ENCODE assay signal across 8 mouse cellular contexts in genomic region chr6:83710361-83711066, GRCm38 (mm10). TPM values are rescaled to one million over a fixed set of nuclear protein-coding genes. Genes with fewer than 3 reads are reported as not detected.
DNase-seq lines count a peak whose midpoint lies in the region; ATAC-seq and TF ChIP-seq lines count a peak whose summit lies in the region.

No protein-coding gene starts in this region.

- H3K27me3 ChIP-seq in megakaryocyte, embryonic 14.5 days (replicated peaks), result peaks cover 100% of the 10 kb centered on the region
- H3K27me3 ChIP-seq in embryonic facial prominence, embryonic 15.5 days, result peaks cover 98% of the 10 kb centered on the region
- peaks cover 100% of the 10 kb centered on the region for H3K27me3 ChIP-seq in limb, embryonic 12.5 days
- H3K27me3 ChIP-seq in small intestine, adult 2 months (ENCODE audit: control insufficient read depth, insufficient read depth, low read length), result peaks cover 82% of the 10 kb centered on the region

- H3K27ac ChIP-seq in embryonic facial prominence, embryonic 15.5 days (replicated peaks), result no peak overlapping the region
- H3K27ac ChIP-seq in limb, embryonic 12.5 days, result no peak overlapping the region
- H3K27ac ChIP-seq in small intestine, adult 2 months (ENCODE audit: insufficient read depth, low read depth, low read length), result no peak overlapping the region

- no peak for TF ChIP-seq CTCF in small intestine, adult 2 months (IDR thresholded peaks at IDR 0.05; ENCODE audit: extremely low read depth, insufficient read length, insufficient replicate concordance, low read depth, low read length)

- under 1% methylated on average over 32 of the region's 32 CpGs for WGBS in embryonic facial prominence, embryonic 15.5 days
- under 1% methylated on average over 32 of the region's 32 CpGs for WGBS in limb, embryonic 12.5 days
- WGBS in small intestine, adult 2 months, result 3% methylated on average over 32 of the region's 32 CpGs

- H3K4me1 ChIP-seq in megakaryocyte, embryonic 14.5 days, result peaks cover 43% of the 10 kb centered on the region
- H3K4me1 ChIP-seq in embryonic facial prominence, embryonic 15.5 days, result peaks cover 29% of the 10 kb centered on the region
- H3K4me1 ChIP-seq in limb, embryonic 12.5 days (replicated peaks), result peaks cover 40% of the 10 kb centered on the region
- peaks cover 15% of the 10 kb centered on the region; the same call in 1 of the 2 replicates for H3K4me1 ChIP-seq in small intestine, adult 2 months (ENCODE audit: control insufficient read depth, insufficient read depth, insufficient read length, low read length)

- H3K4me3 ChIP-seq in megakaryocyte, embryonic 14.5 days (replicated peaks), result peak overlapping the region; percentile 90
- peak overlapping the region; percentile 45 for H3K4me3 ChIP-seq in embryonic facial prominence, embryonic 15.5 days (replicated peaks)
- peak overlapping the region; percentile 47 for H3K4me3 ChIP-seq in limb, embryonic 12.5 days (replicated peaks)
- H3K4me3 ChIP-seq in small intestine, adult 2 months (ENCODE audit: low read depth, low read length), result peak overlapping the region; percentile 58

- no peak for TF ChIP-seq POLR2A in small intestine, adult 2 months (IDR thresholded peaks at IDR 0.05; ENCODE audit: low read depth, low read length)

- no peaks in the 10 kb centered on the region for H3K36me3 ChIP-seq in megakaryocyte, embryonic 14.5 days (replicated peaks; ENCODE audit: low read length)
- H3K36me3 ChIP-seq in embryonic facial prominence, embryonic 15.5 days, result no peaks in the 10 kb centered on the region
- no peaks in the 10 kb centered on the region for H3K36me3 ChIP-seq in limb, embryonic 12.5 days
- no peaks in the 10 kb centered on the region for H3K36me3 ChIP-seq in small intestine, adult 2 months (ENCODE audit: control insufficient read depth, insufficient read depth, low read length)

- peak overlapping the region; percentile 77 for H3K4me2 ChIP-seq in embryonic facial prominence, embryonic 15.5 days (replicated peaks)
- peak overlapping the region; percentile 79 for H3K4me2 ChIP-seq in limb, embryonic 12.5 days

- no peak overlapping the region for H3K9ac ChIP-seq in embryonic facial prominence, embryonic 15.5 days
- H3K9ac ChIP-seq in limb, embryonic 12.5 days (replicated peaks), result no peak overlapping the region

- no peaks in the 10 kb centered on the region for H3K9me3 ChIP-seq in megakaryocyte, embryonic 14.5 days
- H3K9me3 ChIP-seq in embryonic facial prominence, embryonic 15.5 days (replicated peaks), result no peaks in the 10 kb centered on the region
- no peaks in the 10 kb centered on the region for H3K9me3 ChIP-seq in limb, embryonic 12.5 days

- ATAC-seq in megakaryocyte, adult 5-6 weeks (ENCODE audit: poor library complexity, severe bottlenecking), result no peak
- 0 out of 2 replicates have a peak, but pooled peaks have one; percentile 34 for ATAC-seq in embryonic facial prominence, embryonic 15.5 days (ENCODE audit: insufficient number of reproducible peaks, low FRiP score, low TSS enrichment, low read depth)
- ATAC-seq in limb, embryonic 12.5 days (ENCODE audit: insufficient number of reproducible peaks, insufficient read depth, low FRiP score, low TSS enrichment, low read depth), result peak; percentile 1; the same call in 1 of the 2 replicates
- no peak for ATAC-seq in inflammation-experienced regulatory T-cells, adult 6 months

- DNase-seq in right cerebral cortex, postnatal 10 days (ENCODE audit: low spot score in 2 of 2), result no peak
- no peak for DNase-seq in Muller cell, postnatal 12 days (ENCODE audit: inconsistent ontology term)

RNA-seq across cellular contexts. Expression of gene Vax2, which starts 0.6 kb away (rescaled TPM):
- 0.19 TPM in 1 of 2 replicates, not detected in the other for polyA plus RNA-seq in megakaryocyte, embryonic 14.5 days (2012; ENCODE audit: insufficient read depth, low replicate concordance)
- not detected in 2 replicates for total RNA-seq in megakaryocyte, adult 5-6 weeks (2015)
- total RNA-seq in megakaryocyte, adult 5-6 weeks (2017), result not detected in 2 replicates
- 0.17 and 0.49 TPM in 2 replicates for polyA plus RNA-seq in embryonic facial prominence, embryonic 15.5 days (2015; fragmentation: Nextera tagmentation; extraction: Ambion mirVana)
- 0.76 and 1.1 TPM in 2 replicates for polyA plus RNA-seq in limb, embryonic 12.5 days (2016; fragmentation: Nextera tagmentation; extraction: Ambion mirVana)
- polyA plus RNA-seq in small intestine, adult 2 months (2012; rRNA removed), result 0.15 TPM in 1 of 2 replicates, not detected in the other
- polyA plus RNA-seq in inflammation-experienced regulatory T-cells, adult 6 months (2017; shearing (Covaris generic)), result 1 to 10 TPM in 1 of 3 experiments, not detected in 2; 1.3 TPM

RNA-seq across cellular contexts. Expression of gene Atp6v1b1, which starts 32.3 kb away (rescaled TPM):
- polyA plus RNA-seq in megakaryocyte, embryonic 14.5 days (2012; ENCODE audit: insufficient read depth, low replicate concordance), result not detected in 2 replicates
- total RNA-seq in megakaryocyte, adult 5-6 weeks (2015), result not detected in 2 replicates
- total RNA-seq in megakaryocyte, adult 5-6 weeks (2017), result not detected in 2 replicates
- polyA plus RNA-seq in embryonic facial prominence, embryonic 15.5 days (2015; fragmentation: Nextera tagmentation; extraction: Ambion mirVana), result 3.7 and 5.2 TPM in 2 replicates
- polyA plus RNA-seq in limb, embryonic 12.5 days (2016; fragmentation: Nextera tagmentation; extraction: Ambion mirVana), result not detected in 2 replicates
- not detected in 2 replicates for polyA plus RNA-seq in small intestine, adult 2 months (2012; rRNA removed)
- not detected for polyA plus RNA-seq in inflammation-experienced regulatory T-cells, adult 6 months (2017; shearing (Covaris generic))

RNA-seq across cellular contexts. Expression of gene Cd207, which starts 32.9 kb away (rescaled TPM):
- polyA plus RNA-seq in megakaryocyte, embryonic 14.5 days (2012; ENCODE audit: insufficient read depth, low replicate concordance), result not detected in 2 replicates
- total RNA-seq in megakaryocyte, adult 5-6 weeks (2015), result not detected in 2 replicates
- total RNA-seq in megakaryocyte, adult 5-6 weeks (2017), result not detected in 2 replicates
- polyA plus RNA-seq in embryonic facial prominence, embryonic 15.5 days (2015; fragmentation: Nextera tagmentation; extraction: Ambion mirVana), result not detected in 2 replicates
- polyA plus RNA-seq in limb, embryonic 12.5 days (2016; fragmentation: Nextera tagmentation; extraction: Ambion mirVana), result not detected in 2 replicates
- not detected in 2 replicates for polyA plus RNA-seq in small intestine, adult 2 months (2012; rRNA removed)
- not detected for polyA plus RNA-seq in inflammation-experienced regulatory T-cells, adult 6 months (2017; shearing (Covaris generic))

RNA-seq across cellular contexts. Expression of gene Ankrd53, which starts 51.9 kb away (rescaled TPM):
- polyA plus RNA-seq in megakaryocyte, embryonic 14.5 days (2012; ENCODE audit: insufficient read depth, low replicate concordance), result not detected in 2 replicates
- not detected in 2 replicates for total RNA-seq in megakaryocyte, adult 5-6 weeks (2015)
- not detected in 2 replicates for total RNA-seq in megakaryocyte, adult 5-6 weeks (2017)
- not detected in 2 replicates for polyA plus RNA-seq in embryonic facial prominence, embryonic 15.5 days (2015; fragmentation: Nextera tagmentation; extraction: Ambion mirVana)
- polyA plus RNA-seq in limb, embryonic 12.5 days (2016; fragmentation: Nextera tagmentation; extraction: Ambion mirVana), result 0.23 and 0.25 TPM in 2 replicates
- polyA plus RNA-seq in small intestine, adult 2 months (2012; rRNA removed), result not detected in 2 replicates
- polyA plus RNA-seq in inflammation-experienced regulatory T-cells, adult 6 months (2017; shearing (Covaris generic)), result under 1 TPM in 1 of 3 experiments, not detected in 2; 0.29 TPM

RNA-seq across cellular contexts. Expression of gene Clec4f, which starts 54.5 kb away (rescaled TPM):
- polyA plus RNA-seq in megakaryocyte, embryonic 14.5 days (2012; ENCODE audit: insufficient read depth, low replicate concordance), result not detected in 2 replicates
- total RNA-seq in megakaryocyte, adult 5-6 weeks (2015), result not detected in 2 replicates
- total RNA-seq in megakaryocyte, adult 5-6 weeks (2017), result not detected in 2 replicates
- not detected in 2 replicates for polyA plus RNA-seq in embryonic facial prominence, embryonic 15.5 days (2015; fragmentation: Nextera tagmentation; extraction: Ambion mirVana)
- polyA plus RNA-seq in limb, embryonic 12.5 days (2016; fragmentation: Nextera tagmentation; extraction: Ambion mirVana), result not detected in 2 replicates
- not detected in 2 replicates for polyA plus RNA-seq in small intestine, adult 2 months (2012; rRNA removed)
- polyA plus RNA-seq in inflammation-experienced regulatory T-cells, adult 6 months (2017; shearing (Covaris generic)), result not detected

Comparison
In these comparisons a context has a peak if more than half of its experiments do, and no peak if none do; other contexts are left out.
1. ATAC-seq: peak in embryonic facial prominence, embryonic 15.5 days (single experiment) and limb, embryonic 12.5 days (single experiment); none in megakaryocyte, adult 5-6 weeks (single experiment) and inflammation-experienced regulatory T-cells, adult 6 months (single experiment).
2. Peak in every context shown above with its lines, with median percentiles within 50 percentile points of each other: H3K4me3 ChIP-seq.